Mouse (Mus musculus) bone marrow, adult 2 months (tissue): ENCODE results near the gene Lrmda.

ENCODE experiments used
- CTCF ChIP-seq: fragments of 200-500 bp; IDR thresholded peaks from 2 replicates; pipeline ENCODE4 v1.5.1; 2011; ENCODE audit warnings: low read length, control low read depth; ENCODE audit not compliant: control insufficient read depth, insufficient read depth
- POLR2A ChIP-seq: fragments of 200-500 bp; IDR thresholded peaks from 2 replicates; pipeline ENCODE4 v1.6.1; 2011; ENCODE audit warnings: low read depth, mild to moderate bottlenecking, control low read depth, low read length, borderline replicate concordance; ENCODE audit not compliant: control insufficient read depth

DNA sequence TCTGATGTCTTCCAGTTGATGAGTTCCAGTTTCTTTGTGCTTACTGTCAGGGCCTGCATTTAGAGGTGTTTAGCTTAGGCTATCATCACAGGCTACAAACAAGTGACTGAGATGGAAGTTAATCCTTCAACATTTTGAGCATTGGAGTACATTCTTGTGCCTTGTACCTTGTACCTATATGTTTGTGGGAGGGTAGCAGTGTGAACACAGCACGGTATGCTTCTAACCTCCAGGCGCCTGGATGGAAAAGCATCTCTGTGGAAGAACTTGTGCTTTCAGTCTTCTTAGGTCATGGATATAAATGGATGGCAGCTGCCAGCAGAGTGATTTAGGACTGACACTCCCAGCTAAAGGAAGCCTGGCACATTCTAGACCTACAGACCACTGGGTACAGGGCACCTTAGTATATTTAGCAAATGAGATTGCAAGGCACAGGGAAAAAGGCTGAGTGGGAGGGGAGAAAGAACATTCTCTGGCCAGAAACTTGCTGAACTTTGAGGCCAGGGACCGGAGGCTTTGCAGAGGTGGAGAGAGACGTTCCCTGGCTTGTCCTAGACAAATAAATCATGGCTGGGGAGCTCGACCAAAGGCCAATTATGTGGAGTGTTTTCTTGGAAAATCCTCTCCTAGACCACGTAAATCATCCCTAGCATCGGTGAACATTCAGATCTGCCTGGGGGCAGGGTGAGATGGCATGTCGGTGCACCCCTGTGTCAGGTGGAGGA lies 607.8 kb downstream of the Lrmda start:
- no peak for TF ChIP-seq CTCF
- TF ChIP-seq POLR2A, result no peak
